Mouse (Mus musculus) bone marrow, adult 2 months (tissue): Measurements from ENCODE around the gene Olfr374.

Experiments used
- CTCF ChIP-seq: fragments of 200-500 bp; IDR thresholded peaks from 2 replicates; pipeline ENCODE4 v1.5.1; 2011; ENCODE audit warnings: low read length, control low read depth; ENCODE audit not compliant: control insufficient read depth, insufficient read depth
- POLR2A ChIP-seq: fragments of 200-500 bp; IDR thresholded peaks from 2 replicates; pipeline ENCODE4 v1.6.1; 2011; ENCODE audit warnings: low read depth, mild to moderate bottlenecking, control low read depth, low read length, borderline replicate concordance; ENCODE audit not compliant: control insufficient read depth

GRCm38 (mm10) chr8:72105165-72105564, 1.7 kb upstream of the Olfr374 start:
- TF ChIP-seq CTCF (peak; percentile 75), POLR2A (no peak)
